In genomic region chr7:30231328-30231668, GRCm38 (mm10) we compare ENCODE assay signal across 7 mouse cellular contexts. TPM values are rescaled to one million over a fixed set of nuclear protein-coding genes. Genes with fewer than 3 reads are reported as not detected.
DNase-seq lines count a peak whose midpoint lies in the region; ATAC-seq and TF ChIP-seq lines count a peak whose summit lies in the region.

No protein-coding gene starts in this region.

- intact Hi-C loops in left cerebral cortex, postnatal 36 days (cut with DNase I): loop anchor here (5.0 kb wide), 1 partner anchor 51 kb away; the partner anchor contains the start of genes Thap8 and Wdr62

- H3K4me2 ChIP-seq in lung, embryonic 14.5 days: peak overlapping the region; percentile 85
- H3K4me2 ChIP-seq in embryonic facial prominence, embryonic 15.5 days (replicated peaks): peak overlapping the region; percentile 79

- under 1% methylated on average over 16 of the region's 16 CpGs for WGBS in lung, embryonic 14.5 days
- under 1% methylated on average over 16 of the region's 16 CpGs for WGBS in embryonic facial prominence, embryonic 15.5 days
- WGBS in limb, embryonic 10.5 days: 1% methylated on average over 16 of the region's 16 CpGs
- 2% methylated on average over 16 of the region's 16 CpGs for WGBS in small intestine, adult 2 months

- H3K4me1 ChIP-seq in lung, embryonic 14.5 days (ENCODE audit: insufficient read depth): peaks cover 4% of the 10 kb centered on the region; the same call in 1 of the 2 replicates
- H3K4me1 ChIP-seq in embryonic facial prominence, embryonic 15.5 days: peaks cover 23% of the 10 kb centered on the region
- peaks cover 19% of the 10 kb centered on the region for H3K4me1 ChIP-seq in limb, embryonic 10.5 days
- peaks cover 7% of the 10 kb centered on the region for H3K4me1 ChIP-seq in small intestine, adult 2 months (ENCODE audit: control insufficient read depth, insufficient read depth, insufficient read length, low read length)

- no peak for TF ChIP-seq POLR2A in small intestine, adult 2 months (IDR thresholded peaks at IDR 0.05; ENCODE audit: low read depth, low read length)

- peak overlapping the region; percentile 76 for H3K9ac ChIP-seq in lung, embryonic 14.5 days
- H3K9ac ChIP-seq in embryonic facial prominence, embryonic 15.5 days: peak overlapping the region; percentile 70

- peak; percentile 18 for ATAC-seq in lung, embryonic 14.5 days (ENCODE audit: insufficient read depth)
- ATAC-seq in embryonic facial prominence, embryonic 15.5 days (ENCODE audit: insufficient number of reproducible peaks, low FRiP score, low TSS enrichment, low read depth): no peak

- H3K27me3 ChIP-seq in lung, embryonic 14.5 days (ENCODE audit: insufficient read depth, low read length): no peaks in the 10 kb centered on the region
- H3K27me3 ChIP-seq in embryonic facial prominence, embryonic 15.5 days: no peaks in the 10 kb centered on the region
- H3K27me3 ChIP-seq in limb, embryonic 10.5 days (ENCODE audit: low read depth, poor library complexity, severe bottlenecking): no peaks in the 10 kb centered on the region
- H3K27me3 ChIP-seq in small intestine, adult 2 months (ENCODE audit: control insufficient read depth, insufficient read depth, low read length): no peaks in the 10 kb centered on the region

- H3K9me3 ChIP-seq in lung, embryonic 14.5 days (ENCODE audit: low read depth, low read length): no peaks in the 10 kb centered on the region
- no peaks in the 10 kb centered on the region for H3K9me3 ChIP-seq in embryonic facial prominence, embryonic 15.5 days (replicated peaks)
- no peaks in the 10 kb centered on the region for H3K9me3 ChIP-seq in limb, embryonic 10.5 days (replicated peaks)

- H3K27ac ChIP-seq in lung, embryonic 14.5 days (ENCODE audit: low read depth): no peak overlapping the region
- no peak overlapping the region for H3K27ac ChIP-seq in embryonic facial prominence, embryonic 15.5 days (replicated peaks)
- H3K27ac ChIP-seq in limb, embryonic 10.5 days: peak overlapping the region; percentile 93
- H3K27ac ChIP-seq in small intestine, adult 2 months (ENCODE audit: insufficient read depth, low read depth, low read length): no peak overlapping the region

- TF ChIP-seq CTCF in lung, embryonic 14.5 days (IDR thresholded peaks at IDR 0.05; ENCODE audit: low read depth): no peak
- TF ChIP-seq CTCF in small intestine, adult 2 months (IDR thresholded peaks at IDR 0.05; ENCODE audit: extremely low read depth, insufficient read length, insufficient replicate concordance, low read depth, low read length): no peak

- peaks cover 34% of the 10 kb centered on the region for H3K36me3 ChIP-seq in lung, embryonic 14.5 days (ENCODE audit: insufficient read depth)
- peaks cover 41% of the 10 kb centered on the region for H3K36me3 ChIP-seq in embryonic facial prominence, embryonic 15.5 days
- peaks cover 65% of the 10 kb centered on the region for H3K36me3 ChIP-seq in limb, embryonic 10.5 days
- peaks cover 10% of the 10 kb centered on the region for H3K36me3 ChIP-seq in small intestine, adult 2 months (ENCODE audit: control insufficient read depth, insufficient read depth, low read length)

- DNase-seq in lung, embryonic 14.5 days: peak; percentile 35
- DNase-seq in lung, postnatal 4 days: no peak
- no peak for DNase-seq in limb, embryonic 10.5 days (ENCODE audit: low spot score)
- no peak for DNase-seq in left cerebral cortex, postnatal 36 days (ENCODE audit: low spot score in 2 of 2)
- no peak for DNase-seq in spleen, adult 12 weeks (ENCODE audit: low spot score)

- peak overlapping the region; percentile 73 for H3K4me3 ChIP-seq in lung, embryonic 14.5 days (ENCODE audit: low read depth, low read length)
- H3K4me3 ChIP-seq in embryonic facial prominence, embryonic 15.5 days (replicated peaks): peak overlapping the region; percentile 82
- peak overlapping the region; percentile 84 for H3K4me3 ChIP-seq in limb, embryonic 10.5 days
- peak overlapping the region; percentile 89 for H3K4me3 ChIP-seq in small intestine, adult 2 months (ENCODE audit: low read depth, low read length)

RNA-seq across cellular contexts. Expression of gene Polr2i, which starts 0.5 kb away (rescaled TPM):
- 187 and 192 TPM in 2 replicates for polyA plus RNA-seq in lung, embryonic 14.5 days (2014; fragmentation: Nextera tagmentation; extraction: Ambion mirVana)
- 155 and 160 TPM in 2 replicates for polyA plus RNA-seq in embryonic facial prominence, embryonic 15.5 days (2015; fragmentation: Nextera tagmentation; extraction: Ambion mirVana)
- polyA plus RNA-seq in limb, embryonic 10.5 days (2016; fragmentation: Nextera tagmentation; extraction: Ambion mirVana): 170 and 175 TPM in 2 replicates
- polyA plus RNA-seq in small intestine, adult 2 months (2012; rRNA removed): 59.2 and 86.9 TPM in 2 replicates
- total RNA-seq in left cerebral cortex, postnatal 36 days (2021): 10 to 100 TPM; 45.6 to 53.4 TPM

RNA-seq across cellular contexts. Expression of gene Tbcb, which starts 0.8 kb away (rescaled TPM):
- polyA plus RNA-seq in lung, embryonic 14.5 days (2014; fragmentation: Nextera tagmentation; extraction: Ambion mirVana): 175 and 182 TPM in 2 replicates
- polyA plus RNA-seq in embryonic facial prominence, embryonic 15.5 days (2015; fragmentation: Nextera tagmentation; extraction: Ambion mirVana): 172 and 177 TPM in 2 replicates
- 261 and 262 TPM in 2 replicates for polyA plus RNA-seq in limb, embryonic 10.5 days (2016; fragmentation: Nextera tagmentation; extraction: Ambion mirVana)
- polyA plus RNA-seq in small intestine, adult 2 months (2012; rRNA removed): 24.6 and 45.2 TPM in 2 replicates
- 100 to 1,000 TPM; 135 to 142 TPM for total RNA-seq in left cerebral cortex, postnatal 36 days (2021)

RNA-seq across cellular contexts. Expression of gene Ovol3, which starts 4.2 kb away (rescaled TPM):
- polyA plus RNA-seq in lung, embryonic 14.5 days (2014; fragmentation: Nextera tagmentation; extraction: Ambion mirVana): 0.26 TPM in 1 of 2 replicates, not detected in the other
- polyA plus RNA-seq in embryonic facial prominence, embryonic 15.5 days (2015; fragmentation: Nextera tagmentation; extraction: Ambion mirVana): 0.31 and 0.39 TPM in 2 replicates
- polyA plus RNA-seq in limb, embryonic 10.5 days (2016; fragmentation: Nextera tagmentation; extraction: Ambion mirVana): not detected in 2 replicates
- 0.15 TPM in 1 of 2 replicates, not detected in the other for polyA plus RNA-seq in small intestine, adult 2 months (2012; rRNA removed)
- not detected for total RNA-seq in left cerebral cortex, postnatal 36 days (2021)

RNA-seq across cellular contexts. Expression of gene Capns1, which starts 32.7 kb away (rescaled TPM):
- 78.3 and 80.3 TPM in 2 replicates for polyA plus RNA-seq in lung, embryonic 14.5 days (2014; fragmentation: Nextera tagmentation; extraction: Ambion mirVana)
- polyA plus RNA-seq in embryonic facial prominence, embryonic 15.5 days (2015; fragmentation: Nextera tagmentation; extraction: Ambion mirVana): 111 and 113 TPM in 2 replicates
- 57.6 and 66.5 TPM in 2 replicates for polyA plus RNA-seq in limb, embryonic 10.5 days (2016; fragmentation: Nextera tagmentation; extraction: Ambion mirVana)
- polyA plus RNA-seq in small intestine, adult 2 months (2012; rRNA removed): 351 and 819 TPM in 2 replicates
- 100 to 1,000 TPM; 175 to 181 TPM for total RNA-seq in left cerebral cortex, postnatal 36 days (2021)

RNA-seq across cellular contexts. Expression of gene Cox7a1, which starts 47.4 kb away (rescaled TPM):
- polyA plus RNA-seq in lung, embryonic 14.5 days (2014; fragmentation: Nextera tagmentation; extraction: Ambion mirVana): 4.5 and 8.0 TPM in 2 replicates
- polyA plus RNA-seq in embryonic facial prominence, embryonic 15.5 days (2015; fragmentation: Nextera tagmentation; extraction: Ambion mirVana): 6.4 and 6.5 TPM in 2 replicates
- polyA plus RNA-seq in limb, embryonic 10.5 days (2016; fragmentation: Nextera tagmentation; extraction: Ambion mirVana): 1.4 and 1.8 TPM in 2 replicates
- 47.5 and 165 TPM in 2 replicates for polyA plus RNA-seq in small intestine, adult 2 months (2012; rRNA removed)
- total RNA-seq in left cerebral cortex, postnatal 36 days (2021): 1 to 10 TPM; 5.8 to 6.0 TPM
